Mouse (Mus musculus): ENCODE measurements at regions not wholly inside any gene's neighbourhood (a gene's known extent, or its start where the extent isn't known, plus 50 kb on each side); places are given as distances from the start of the nearest gene placed in this dataset.

DNA sequence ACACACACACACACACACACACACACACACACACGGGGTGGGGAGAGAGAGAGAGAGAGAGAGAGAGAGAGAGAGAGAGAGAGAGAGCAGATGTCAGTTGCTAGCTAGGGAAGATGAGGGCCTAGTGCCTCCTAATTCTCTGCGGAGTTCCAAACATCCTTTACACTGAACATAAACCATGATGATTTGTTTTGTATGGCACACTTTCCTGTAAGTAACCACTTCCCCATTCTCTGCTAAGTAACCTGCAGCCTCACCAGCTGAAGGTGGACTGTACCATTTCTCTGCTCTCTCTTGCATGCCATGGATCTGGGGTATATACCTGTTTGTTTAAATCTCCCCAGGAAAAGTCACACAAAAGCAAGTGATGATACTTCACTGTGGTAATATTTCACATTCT lies 374.0 kb upstream of the Rarb start:
- TF ChIP-seq RCOR1 (conservative IDR thresholded peaks at IDR 0.05; ENCODE audit: low read depth, low read length) (no peak), ETS1 (conservative IDR thresholded peaks at IDR 0.05; ENCODE audit: low read depth, low read length) (no peak), MAX (IDR thresholded peaks at IDR 0.05; ENCODE audit: low read length) (no peak), EP300 (IDR thresholded peaks at IDR 0.05; ENCODE audit: low read length) (no peak), TBP (conservative IDR thresholded peaks at IDR 0.05; ENCODE audit: low read depth, low read length) (no peak), CHD2 (IDR thresholded peaks at IDR 0.05; ENCODE audit: low read length) (no peak), JUND (conservative IDR thresholded peaks at IDR 0.05; ENCODE audit: low read depth, low read length) (no peak), POLR2A (IDR thresholded peaks at IDR 0.05; ENCODE audit: low read depth, low read length) (no peak), USF1 (IDR thresholded peaks at IDR 0.05; ENCODE audit: low read depth, low read length) (no peak), SMC3 (IDR thresholded peaks at IDR 0.05; ENCODE audit: low read depth, low read length) (no peak), CTCF (conservative IDR thresholded peaks at IDR 0.05 in 1 of 2, IDR thresholded peaks at IDR 0.05 in 1 of 2; ENCODE audit: low read depth in 2 of 2, low read length in 2 of 2) (no peak), CHD1 (IDR thresholded peaks at IDR 0.05; ENCODE audit: low read depth, low read length) (no peak), USF2 (conservative IDR thresholded peaks at IDR 0.05; ENCODE audit: low read depth, low read length) (no peak)

All from CH12.LX (cell line).